Mouse (Mus musculus): ENCODE data around the gene Cdip1. TPM values are rescaled to one million over a fixed set of nuclear protein-coding genes. Genes with fewer than 3 reads are reported as not detected.

The Cdip1 gene
- polyA plus RNA-seq (2012; rRNA removed), result 39.6 and 41.2 TPM in 2 replicates

GRCm38 (mm10) chr16:4789810-4790559, at the start of gene Cdip1:
TSS of gene Cdip1 (minus strand) at chr16:4790292.

GRCm38 (mm10) chr16:4835191-4835590, 45.1 kb upstream of the Cdip1 start, which contains the start of gene 4930562C15Rik:
TSS of gene 4930562C15Rik (plus strand) at chr16:4835416.

GRCm38 (mm10) chr16:4725780-4726527, 64.1 kb downstream of the Cdip1 start, which contains the start of gene Hmox2:
TSS of gene Hmox2 (plus strand) at chr16:4726361.

GRCm38 (mm10) chr16:4718753-4719518, 71.2 kb downstream of the Cdip1 start, which contains the start of gene Nmral1:
TSS of gene Nmral1 (minus strand) at chr16:4719356.

Other genes with a start within 250 kb of the Cdip1 start
- gene Srl, start 248.5 kb downstream of the Cdip1 start, polyA plus RNA-seq (2012; rRNA removed), result 0.80 and 1.2 TPM in 2 replicates
- 2.3 and 3.2 TPM in 2 replicates for gene Tfap4, start 230.4 kb downstream of the Cdip1 start, polyA plus RNA-seq (2012; rRNA removed)
- gene Glis2, start 195.6 kb downstream of the Cdip1 start, polyA plus RNA-seq (2012; rRNA removed), result 9.9 and 10.0 TPM in 2 replicates
- gene Pam16, start 165.3 kb downstream of the Cdip1 start, polyA plus RNA-seq (2012; rRNA removed), result 9.5 and 13.0 TPM in 2 replicates
- gene Vasn, start 150.4 kb downstream of the Cdip1 start, polyA plus RNA-seq (2012; rRNA removed), result 17.9 and 28.0 TPM in 2 replicates
- gene Dnaja3, start 150.3 kb downstream of the Cdip1 start, polyA plus RNA-seq (2012; rRNA removed), result 8.5 and 9.2 TPM in 2 replicates
- 21.3 and 22.7 TPM in 2 replicates for gene Coro7, start 110.5 kb downstream of the Cdip1 start, polyA plus RNA-seq (2012; rRNA removed)
- 1.1 and 1.6 TPM in 2 replicates for gene Nmral1, start 70.9 kb downstream of the Cdip1 start, polyA plus RNA-seq (2012; rRNA removed)
- gene Hmox2, start 63.9 kb downstream of the Cdip1 start, polyA plus RNA-seq (2012; rRNA removed), result 14.6 and 16.8 TPM in 2 replicates
- gene 4930562C15Rik, start 45.1 kb upstream of the Cdip1 start, polyA plus RNA-seq (2012; rRNA removed), result not detected in 2 replicates
- 36.6 and 37.8 TPM in 2 replicates for gene Ubald1, start 90.0 kb upstream of the Cdip1 start, polyA plus RNA-seq (2012; rRNA removed)
- 68.1 and 79.7 TPM in 2 replicates for gene Mgrn1, start 96.0 kb upstream of the Cdip1 start, polyA plus RNA-seq (2012; rRNA removed)
- gene Nudt16l1, start 148.5 kb upstream of the Cdip1 start, polyA plus RNA-seq (2012; rRNA removed), result 36.3 and 38.6 TPM in 2 replicates
- gene Anks3, start 173.9 kb upstream of the Cdip1 start, polyA plus RNA-seq (2012; rRNA removed), result 15.6 and 17.1 TPM in 2 replicates
- 0.03 TPM in 1 of 2 replicates, not detected in the other for gene Sept12, start 207.6 kb upstream of the Cdip1 start, polyA plus RNA-seq (2012; rRNA removed)
- gene Smim22, start 217.0 kb upstream of the Cdip1 start, polyA plus RNA-seq (2012; rRNA removed), result 98.1 and 104 TPM in 2 replicates
- 42.3 and 42.8 TPM in 2 replicates for gene Rogdi, start 223.3 kb upstream of the Cdip1 start, polyA plus RNA-seq (2012; rRNA removed)

Data from stomach, adult 2 months (tissue).